Mouse (Mus musculus): ENCODE measurements around the gene Gm49361. TPM values are rescaled to one million over a fixed set of nuclear protein-coding genes. Genes with fewer than 3 reads are reported as not detected.
A peak's percentile ranks its signal among the peaks of the same experiment; 100 is the strongest.
"Not testable (repeated sequence)": the region's sequence is repeated elsewhere in the genome, so short reads cannot be mapped to it uniquely, and the experiment has no call there.

The Gm49361 gene
- polyA plus RNA-seq, 1 experiment = not detected

GRCm38 (mm10) chr14:57695550-57695949, 50.4 kb downstream of the Gm49361 start:
- TF ChIP-seq POLR2A (IDR thresholded peaks at IDR 0.05; ENCODE audit: borderline replicate concordance, low read depth, low read length) (no peak), CTCF (IDR thresholded peaks at IDR 0.05; ENCODE audit: low read depth, low read length) (no peak)
- Histone ChIP-seq H3K27ac (ENCODE audit: insufficient read depth, low read depth, low read length) (no peak overlapping the region), H3K4me1 (ENCODE audit: control insufficient read depth, insufficient read depth, low read length) (no peaks in the 10 kb centered on the region), H3K4me3 (ENCODE audit: insufficient read depth, low read length) (no peak overlapping the region)

DNA sequence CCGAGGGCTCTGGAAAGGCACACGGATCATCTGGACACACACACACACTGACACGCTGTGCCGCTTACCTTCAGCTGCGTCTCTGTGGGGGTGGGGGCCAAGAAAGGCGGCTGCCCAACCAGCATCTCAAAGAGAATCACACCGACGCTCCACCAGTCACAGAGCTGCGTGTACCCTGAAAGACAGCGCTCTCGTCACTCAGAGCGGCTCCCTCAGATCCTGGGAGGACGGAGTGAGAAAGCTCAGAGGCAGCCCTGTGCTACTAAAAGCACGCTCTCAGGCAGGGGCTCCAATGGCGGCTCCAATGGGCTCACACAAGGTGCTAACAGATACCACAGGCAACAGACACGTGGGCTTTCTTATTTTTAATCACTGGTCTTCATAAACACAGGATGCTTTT, 51.7 kb downstream of the Gm49361 start:
- TF ChIP-seq CTCF (IDR thresholded peaks at IDR 0.05; ENCODE audit: low read depth, low read length) (no peak), POLR2A (IDR thresholded peaks at IDR 0.05; ENCODE audit: borderline replicate concordance, low read depth, low read length) (no peak)
- H3K4me1 ChIP-seq (ENCODE audit: control insufficient read depth, insufficient read depth, low read length) = no peaks in the 10 kb centered on the region
- H3K4me3 ChIP-seq (ENCODE audit: insufficient read depth, low read length) = no peak overlapping the region
- no peak overlapping the region for H3K27ac ChIP-seq (ENCODE audit: insufficient read depth, low read depth, low read length)

DNA sequence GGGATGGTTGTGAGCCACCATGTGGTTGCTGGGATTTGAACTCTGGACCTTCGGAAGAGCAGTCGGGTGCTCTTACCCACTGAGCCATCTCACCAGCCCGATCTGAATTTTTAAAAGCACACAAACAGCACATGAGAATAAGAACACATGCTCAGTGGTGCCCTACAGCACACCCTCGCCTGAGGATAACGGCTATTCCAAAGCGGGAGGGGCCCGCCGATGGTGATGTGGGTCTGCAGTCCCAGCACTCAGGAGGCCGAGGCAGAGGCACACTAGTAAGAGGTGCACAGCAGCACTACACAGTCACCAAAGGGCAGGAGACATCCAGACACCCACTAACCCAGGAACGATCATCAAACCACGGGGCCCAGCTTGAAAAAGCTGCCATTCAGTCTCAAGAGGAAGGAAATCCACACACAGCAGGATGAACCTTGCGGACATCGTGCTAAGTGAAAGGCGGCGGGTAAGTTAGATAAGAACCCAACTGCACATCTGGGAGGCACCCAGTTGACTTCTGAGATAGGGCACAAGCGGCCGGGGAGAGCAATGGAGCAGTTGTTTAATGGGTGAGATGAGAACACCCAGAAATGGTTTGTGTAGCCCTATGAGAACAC, 53.3 kb downstream of the Gm49361 start:
- Histone ChIP-seq H3K4me3 (ENCODE audit: insufficient read depth, low read length) (no peak overlapping the region), H3K4me1 (ENCODE audit: control insufficient read depth, insufficient read depth, low read length) (no peaks in the 10 kb centered on the region), H3K27ac (ENCODE audit: insufficient read depth, low read depth, low read length) (no peak overlapping the region)
- TF ChIP-seq CTCF (IDR thresholded peaks at IDR 0.05; ENCODE audit: low read depth, low read length) (no peak), POLR2A (IDR thresholded peaks at IDR 0.05; ENCODE audit: borderline replicate concordance, low read depth, low read length) (no peak)

GRCm38 (mm10) chr14:57691316-57691715, 54.6 kb downstream of the Gm49361 start:
- TF ChIP-seq POLR2A (IDR thresholded peaks at IDR 0.05; ENCODE audit: borderline replicate concordance, low read depth, low read length) (no peak), CTCF (IDR thresholded peaks at IDR 0.05; ENCODE audit: low read depth, low read length) (no peak)
- H3K4me1 ChIP-seq (ENCODE audit: control insufficient read depth, insufficient read depth, low read length) = no peaks in the 10 kb centered on the region
- no peak overlapping the region for H3K4me3 ChIP-seq (ENCODE audit: insufficient read depth, low read length)
- no peak overlapping the region for H3K27ac ChIP-seq (ENCODE audit: insufficient read depth, low read depth, low read length)

DNA sequence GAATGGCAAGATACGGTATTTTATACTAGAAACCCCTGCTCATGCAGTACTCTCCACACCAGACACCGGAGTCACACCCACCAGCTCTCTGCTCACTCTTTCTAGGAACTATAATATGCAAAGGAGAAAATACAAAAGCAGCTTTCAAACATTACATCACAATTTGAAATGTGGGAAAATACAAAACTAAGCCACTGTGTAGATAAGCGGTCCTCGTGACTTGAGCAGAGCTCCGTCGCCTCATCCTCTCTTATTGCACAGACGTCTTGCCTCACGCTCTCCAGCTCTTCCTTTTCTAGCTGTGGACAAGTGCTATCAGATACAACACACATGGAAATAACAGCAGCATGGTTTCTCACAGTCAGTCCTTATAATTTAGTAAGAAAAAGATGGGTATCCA, 55.2 kb downstream of the Gm49361 start:
- Histone ChIP-seq H3K4me1 (ENCODE audit: control insufficient read depth, insufficient read depth, low read length) (no peaks in the 10 kb centered on the region), H3K27ac (ENCODE audit: insufficient read depth, low read depth, low read length) (no peak overlapping the region), H3K4me3 (ENCODE audit: insufficient read depth, low read length) (no peak overlapping the region)
- TF ChIP-seq CTCF (IDR thresholded peaks at IDR 0.05; ENCODE audit: low read depth, low read length) (no peak), POLR2A (IDR thresholded peaks at IDR 0.05; ENCODE audit: borderline replicate concordance, low read depth, low read length) (no peak)

DNA sequence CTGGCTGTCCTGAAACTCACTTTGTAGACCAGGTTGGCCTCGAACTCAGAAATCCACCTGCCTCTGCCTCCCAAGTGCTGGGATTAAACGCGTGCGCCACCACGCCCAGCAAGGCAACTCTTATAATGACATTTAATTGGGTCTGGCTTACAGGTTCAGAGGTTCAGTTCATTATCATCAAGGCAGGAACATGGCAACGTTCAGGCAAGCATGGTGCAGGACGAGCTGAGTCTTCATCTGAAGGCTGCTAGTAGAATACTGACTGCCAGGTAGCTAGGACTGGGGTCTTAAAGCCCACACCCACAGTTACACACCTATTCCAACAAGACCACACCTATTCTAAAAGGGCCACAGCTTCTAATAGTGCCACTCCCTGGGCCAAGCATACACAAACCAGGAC, 57.8 kb downstream of the Gm49361 start:
- not testable (repeated sequence) for H3K4me3 ChIP-seq (ENCODE audit: insufficient read depth, low read length); H3K27ac ChIP-seq (ENCODE audit: insufficient read depth, low read depth, low read length); H3K4me1 ChIP-seq (ENCODE audit: control insufficient read depth, insufficient read depth, low read length)

GRCm38 (mm10) chr14:57687441-57687840, 58.5 kb downstream of the Gm49361 start:
- Histone ChIP-seq H3K4me3 (ENCODE audit: insufficient read depth, low read length) (no peak overlapping the region), H3K4me1 (ENCODE audit: control insufficient read depth, insufficient read depth, low read length) (no peaks in the 10 kb centered on the region), H3K27ac (ENCODE audit: insufficient read depth, low read depth, low read length) (no peak overlapping the region)
- TF ChIP-seq POLR2A (IDR thresholded peaks at IDR 0.05; ENCODE audit: borderline replicate concordance, low read depth, low read length) (no peak), CTCF (IDR thresholded peaks at IDR 0.05; ENCODE audit: low read depth, low read length) (no peak)

DNA sequence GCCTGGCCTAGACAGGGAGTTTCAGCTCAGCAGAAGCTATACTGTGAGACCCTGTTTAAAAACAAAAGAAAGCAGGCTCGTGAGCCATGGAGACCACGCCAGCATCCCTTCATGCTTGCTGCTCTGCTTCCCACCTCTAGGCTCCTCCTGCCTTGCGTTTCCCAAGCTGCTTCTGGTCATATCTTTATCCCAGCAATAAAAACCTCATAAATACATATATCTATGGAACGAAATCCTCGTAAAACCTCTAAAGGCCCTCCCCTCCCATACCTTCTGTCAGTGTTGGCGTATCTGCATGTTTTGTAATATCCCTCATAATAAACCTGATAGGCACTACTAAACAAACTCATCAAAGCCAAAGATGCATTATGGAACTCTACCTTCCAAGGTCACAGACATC, 59.3 kb downstream of the Gm49361 start:
- TF ChIP-seq CTCF (IDR thresholded peaks at IDR 0.05; ENCODE audit: low read depth, low read length) (no peak), POLR2A (IDR thresholded peaks at IDR 0.05; ENCODE audit: borderline replicate concordance, low read depth, low read length) (no peak)
- Histone ChIP-seq H3K27ac (ENCODE audit: insufficient read depth, low read depth, low read length) (no peak overlapping the region), H3K4me3 (ENCODE audit: insufficient read depth, low read length) (no peak overlapping the region), H3K4me1 (ENCODE audit: control insufficient read depth, insufficient read depth, low read length) (no peaks in the 10 kb centered on the region)

- Histone ChIP-seq H3K4me3 (ENCODE audit: insufficient read depth, low read length) (no peak overlapping the region), H3K4me1 (ENCODE audit: control insufficient read depth, insufficient read depth, low read length) (no peaks in the 10 kb centered on the region), H3K27ac (ENCODE audit: insufficient read depth, low read depth, low read length) (no peak overlapping the region)
- TF ChIP-seq POLR2A (IDR thresholded peaks at IDR 0.05; ENCODE audit: borderline replicate concordance, low read depth, low read length) (no peak), CTCF (IDR thresholded peaks at IDR 0.05; ENCODE audit: low read depth, low read length) (peak; percentile 47; the same call in 1 of the 2 replicates)
Observed at GRCm38 (mm10) chr14:57684579-57684978, 61.3 kb downstream of the Gm49361 start.

DNA sequence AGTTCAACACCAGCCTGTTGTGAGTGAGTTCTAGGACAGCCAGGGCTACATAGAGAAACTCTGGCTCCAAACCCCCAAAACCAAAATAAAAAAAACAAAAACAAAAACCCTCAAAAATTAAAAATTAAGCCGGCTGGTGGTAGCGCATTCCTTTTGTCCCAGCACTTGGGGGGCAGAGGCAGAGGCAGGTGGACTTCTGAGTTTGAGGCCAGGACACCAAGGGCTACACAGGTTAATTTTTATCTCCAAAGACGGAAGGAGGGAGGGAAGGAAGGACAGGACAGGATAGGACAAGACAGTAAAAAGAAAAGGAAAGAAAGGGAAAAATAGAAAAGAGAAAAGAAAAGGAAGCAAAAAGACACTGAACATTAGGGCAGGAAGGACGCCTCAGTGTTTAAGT, 63.2 kb downstream of the Gm49361 start:
- no peak overlapping the region for H3K27ac ChIP-seq (ENCODE audit: insufficient read depth, low read depth, low read length)
- H3K4me3 ChIP-seq (ENCODE audit: insufficient read depth, low read length) = no peak overlapping the region
- TF ChIP-seq POLR2A (IDR thresholded peaks at IDR 0.05; ENCODE audit: borderline replicate concordance, low read depth, low read length) (no peak), CTCF (IDR thresholded peaks at IDR 0.05; ENCODE audit: low read depth, low read length) (no peak)
- H3K4me1 ChIP-seq (ENCODE audit: control insufficient read depth, insufficient read depth, low read length) = no peaks in the 10 kb centered on the region

Measured in bone marrow macrophage, adult 2 months (primary cell).